Mouse (Mus musculus) ovary, postnatal 14 days (tissue): ENCODE results near the gene Kcnj12.

ENCODE experiments used
- DNase-seq: peaks from one replicate; pipeline ENCODE4 v3.0.0; 2022; ENCODE audit warnings: low spot score

The Kcnj12 gene

DNA sequence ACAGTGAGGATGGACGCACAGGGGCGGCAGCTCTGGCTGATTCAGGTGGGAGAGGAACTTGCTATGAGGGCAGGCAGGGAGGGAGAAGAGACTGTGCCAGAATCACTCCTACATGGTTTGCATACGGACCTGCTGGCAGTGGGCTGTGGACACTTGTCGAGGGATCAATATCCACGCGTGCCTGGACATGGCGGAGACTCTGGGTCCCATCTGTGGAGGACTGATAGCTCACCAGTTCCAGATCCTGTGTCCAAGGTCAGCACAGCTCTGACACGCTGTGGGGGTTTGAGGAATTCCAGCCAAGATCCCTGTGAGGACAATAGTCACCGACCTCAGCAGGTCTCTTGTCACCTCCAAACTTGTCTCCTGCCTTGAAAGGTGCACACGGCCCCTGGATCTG, 87.7 kb downstream of the Kcnj12 start:
- no peak for DNase-seq

DNA sequence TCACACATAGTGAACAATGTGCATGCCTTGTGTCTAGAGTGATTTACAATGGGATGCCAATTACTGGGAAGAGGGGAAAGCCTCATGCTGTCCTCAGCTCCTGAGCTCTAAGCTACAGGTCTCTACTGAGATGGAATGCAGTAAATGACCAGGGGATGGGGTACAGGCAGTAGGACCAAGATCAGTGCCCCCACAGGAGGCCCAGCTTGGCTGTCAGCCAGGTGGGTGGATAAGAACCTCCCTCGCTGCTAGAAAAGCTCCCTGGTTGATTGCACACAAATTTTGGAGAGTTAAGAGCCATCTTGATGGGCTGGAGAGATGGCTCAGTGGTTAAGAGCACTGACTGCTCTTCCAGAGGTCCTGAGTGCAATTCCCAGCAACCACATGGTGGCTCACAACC, 88.6 kb downstream of the Kcnj12 start:
- DNase-seq: no peak

DNA sequence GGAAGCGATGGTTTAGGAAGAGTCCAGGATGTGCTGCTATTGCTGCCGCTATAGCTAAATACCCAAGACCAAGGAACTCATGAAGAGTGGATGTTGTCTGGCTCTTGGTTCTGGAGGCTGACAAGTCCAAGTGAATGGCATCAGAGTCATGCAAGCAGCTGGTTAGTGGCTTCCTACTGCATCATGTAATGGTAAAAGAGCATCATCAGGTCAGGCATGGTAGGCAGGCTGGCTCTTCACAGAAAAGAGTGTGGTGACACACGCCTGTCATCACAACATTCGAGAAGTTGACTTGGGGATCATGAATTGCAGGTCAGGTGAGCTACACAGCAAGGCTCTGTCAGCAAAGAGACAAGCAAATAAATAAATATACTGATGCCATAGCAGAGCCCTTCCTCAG, 89.1 kb downstream of the Kcnj12 start:
- DNase-seq: no peak

DNA sequence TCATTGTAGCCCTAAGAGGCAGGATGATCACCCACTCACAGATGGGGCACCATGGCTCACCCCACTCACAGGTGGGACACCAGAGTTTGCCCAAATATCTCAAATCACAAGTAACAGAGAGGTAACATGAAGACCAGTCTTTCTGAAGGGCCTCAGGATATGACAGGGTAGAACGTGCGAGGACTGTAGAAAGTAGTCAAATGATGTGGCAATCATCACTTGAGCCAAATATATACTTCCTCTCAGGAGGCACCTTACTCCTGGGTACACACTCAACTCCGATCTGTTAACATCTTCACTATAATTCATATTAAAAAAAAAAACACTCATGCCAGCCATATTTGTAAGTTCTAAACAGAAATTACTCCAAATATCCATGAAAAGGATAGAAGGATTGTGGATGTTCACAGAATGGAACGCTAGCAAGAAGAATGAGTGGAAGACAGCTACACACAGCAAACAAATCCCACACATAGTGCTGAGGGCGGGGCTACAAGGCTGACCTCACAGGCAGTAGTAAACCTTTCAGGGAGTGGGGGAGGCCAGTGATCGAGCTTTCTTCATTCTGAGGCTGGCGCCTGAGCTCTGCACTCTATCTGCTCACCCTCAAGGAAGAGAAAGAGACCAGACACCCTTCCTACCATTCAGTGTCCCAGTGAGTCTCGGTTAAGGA, 90.1 kb downstream of the Kcnj12 start:
- no peak for DNase-seq

DNA sequence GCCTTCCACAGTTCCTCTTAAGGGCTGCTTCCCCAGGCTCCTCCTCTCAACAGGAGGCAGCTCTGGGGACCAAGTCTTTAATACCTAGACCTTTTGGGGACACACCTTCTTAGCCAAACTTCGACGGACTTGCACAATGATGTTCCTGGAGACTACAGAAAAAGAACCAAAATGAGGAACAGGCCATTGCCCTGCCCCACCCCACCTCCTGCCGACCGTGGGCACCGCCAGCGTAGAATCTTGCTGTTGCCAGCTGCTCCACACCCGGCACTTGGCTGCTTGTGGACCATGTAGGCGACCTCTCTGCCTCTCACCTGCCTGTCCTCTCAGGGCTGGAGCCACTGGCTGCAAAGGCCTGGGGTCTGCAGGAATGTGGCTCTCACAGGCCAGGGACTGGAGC, 93.9 kb downstream of the Kcnj12 start:
- DNase-seq: no peak

DNA sequence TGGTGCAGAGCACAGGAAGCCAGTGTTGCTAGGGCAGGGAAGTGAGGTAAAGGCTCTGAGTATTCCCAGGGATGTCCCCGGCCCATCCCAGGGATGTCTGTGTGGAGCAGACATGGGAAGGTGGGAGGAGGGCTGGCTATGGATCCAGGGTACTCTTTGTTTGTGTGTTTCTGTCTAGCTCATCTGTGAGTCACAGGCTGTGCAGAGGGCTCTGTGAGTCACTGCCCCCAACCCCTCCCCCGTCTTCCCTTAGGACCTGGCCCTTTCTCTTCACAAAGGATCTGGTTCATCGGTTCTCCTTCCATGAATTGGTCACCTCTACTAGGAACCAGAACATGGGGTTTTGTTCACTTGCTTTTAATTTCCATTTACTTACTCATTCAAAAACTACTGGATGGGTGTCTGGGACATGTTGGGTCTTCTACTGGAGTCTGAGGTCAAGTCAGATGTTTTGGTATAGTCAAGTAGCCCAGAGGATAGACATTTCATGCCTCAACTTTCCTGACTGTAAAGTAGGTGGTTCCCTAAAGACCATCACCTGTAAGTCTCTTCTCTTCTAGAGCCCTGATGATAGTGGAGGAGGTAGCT, 97.7 kb downstream of the Kcnj12 start:
- DNase-seq: no peak
